Mouse (Mus musculus) kidney, adult 2 months (tissue): ENCODE results near the gene Atp23. TPM values are rescaled to one million over a fixed set of nuclear protein-coding genes. Genes with fewer than 3 reads are reported as not detected.

Experiments used
- DNase-seq: peaks from one replicate; pipeline ENCODE4 v3.0.0; 2021
- H3K27ac ChIP-seq: fragments of 200-500 bp; 2 replicates; pipeline ENCODE4 v1.5.1; 2012; ENCODE audit warnings: low read depth, low read length, control low read depth, inconsistent platforms; ENCODE audit not compliant: insufficient read depth
- H3K27me3 ChIP-seq: fragments of 200-500 bp; replicated peaks from 2 replicates; pipeline ENCODE4 v1.6.1; 2012; ENCODE audit warnings: mild to moderate bottlenecking, moderate library complexity, low read length, inconsistent platforms; ENCODE audit not compliant: control insufficient read depth, insufficient read depth
- H3K36me3 ChIP-seq: fragments of 200-500 bp; 2 replicates; pipeline ENCODE4 v1.6.1; 2012; ENCODE audit warnings: mild to moderate bottlenecking, moderate library complexity, low read length, inconsistent platforms; ENCODE audit not compliant: control insufficient read depth, insufficient read depth
- H3K4me1 ChIP-seq: fragments of 200-500 bp; 2 replicates; pipeline ENCODE4 v1.6.1; 2011; ENCODE audit warnings: low read length; ENCODE audit not compliant: control insufficient read depth, insufficient read depth
- H3K4me3 ChIP-seq: fragments of 200-500 bp; 2 replicates; pipeline ENCODE4 v1.5.1; 2011; ENCODE audit warnings: mild to moderate bottlenecking, low read depth, low read length, control low read depth; ENCODE audit not compliant: insufficient read depth
- CTCF ChIP-seq: fragments of 200-500 bp; conservative IDR thresholded peaks from 2 replicates; pipeline ENCODE4 v1.5.1; 2011; ENCODE audit warnings: low read depth, mild to moderate bottlenecking, control low read depth, low read length, moderate library complexity, mixed read lengths; ENCODE audit not compliant: insufficient read depth, insufficient read length
- POLR2A ChIP-seq: fragments of 200-500 bp; IDR thresholded peaks from one replicate; pipeline ENCODE4 v1.6.1; 2011; ENCODE audit warnings: low read depth, low read length, control low read depth
- WGBS: fragments of 180-500 bp; shearing (Covaris S2); methylation state at CpG from one replicate; pipeline ENCODE4 v1.1.7; 2018; 5-methylcytosine and 5-hydroxymethylcytosine counted together
- polyA plus RNA-seq: library from polyadenylated mRNA; depleted of rRNA; stranded (reverse); fragments of >200 nt; gene quantifications from 2 replicates; pipeline ENCODE4 v1.2.3, GENCODE M21; 2012

The Atp23 gene
- polyA plus RNA-seq, 1 experiment, result 14.2 TPM

- H3K4me1 ChIP-seq, result peaks cover 17% of the 10 kb centered on the region
- 2% methylated on average over 39 of the region's 39 CpGs for WGBS
- H3K27me3 ChIP-seq, result no peaks in the 10 kb centered on the region
- no peak for TF ChIP-seq POLR2A
- peak; percentile 60 for TF ChIP-seq CTCF
- DNase-seq, result peak; percentile 92
- peak overlapping the region; percentile 97 for H3K27ac ChIP-seq
- no peaks in the 10 kb centered on the region for H3K36me3 ChIP-seq
- H3K4me3 ChIP-seq, result peak overlapping the region; percentile 65
These were observed 27.1 kb upstream of the Atp23 start for GRCm38 (mm10) chr10:126928011-126928818.

- Histone ChIP-seq H3K4me1 (peaks cover 17% of the 10 kb centered on the region), H3K27ac (peak overlapping the region; percentile 90), H3K27me3 (no peaks in the 10 kb centered on the region), H3K36me3 (no peaks in the 10 kb centered on the region), H3K4me3 (peak overlapping the region; percentile 35)
- no peak for TF ChIP-seq POLR2A
- no peak for TF ChIP-seq CTCF
- WGBS, result 31% methylated on average over 11 of the region's 11 CpGs
- DNase-seq, result peak; percentile 52
These were observed 26.2 kb upstream of the Atp23 start for GRCm38 (mm10) chr10:126927101-126927961.

- TF ChIP-seq POLR2A (no peak), CTCF (no peak)
- Histone ChIP-seq H3K27me3 (no peaks in the 10 kb centered on the region), H3K4me3 (no peak overlapping the region), H3K27ac (no peak overlapping the region), H3K36me3 (no peaks in the 10 kb centered on the region), H3K4me1 (peaks cover 17% of the 10 kb centered on the region)
- peak; percentile 30 for DNase-seq
These were observed 24.2 kb upstream of the Atp23 start for GRCm38 (mm10) chr10:126925391-126925790.

GRCm38 (mm10) chr10:126924087-126924486 is 22.9 kb upstream of the Atp23 start:
- Histone ChIP-seq H3K4me3 (no peak overlapping the region), H3K36me3 (no peaks in the 10 kb centered on the region), H3K4me1 (peaks cover 14% of the 10 kb centered on the region), H3K27ac (no peak overlapping the region), H3K27me3 (no peaks in the 10 kb centered on the region)
- TF ChIP-seq CTCF (no peak), POLR2A (no peak)
- DNase-seq, result no peak
- WGBS, result 57% methylated on average over 3 of the region's 3 CpGs

- no peaks in the 10 kb centered on the region for H3K36me3 ChIP-seq
- DNase-seq, result no peak
- no peak overlapping the region for H3K27ac ChIP-seq
- H3K4me3 ChIP-seq, result no peak overlapping the region
- TF ChIP-seq POLR2A (no peak), CTCF (0 out of 2 replicates have a peak, but pooled peaks have one; percentile 24)
- H3K27me3 ChIP-seq, result no peaks in the 10 kb centered on the region
- no peaks in the 10 kb centered on the region for H3K4me1 ChIP-seq
- WGBS, result 98% methylated on average over 3 of the region's 3 CpGs
These were observed 19.1 kb upstream of the Atp23 start for GRCm38 (mm10) chr10:126920220-126920619.

GRCm38 (mm10) chr10:126919067-126919466 is 17.9 kb upstream of the Atp23 start:
- no peaks in the 10 kb centered on the region for H3K27me3 ChIP-seq
- H3K4me1 ChIP-seq, result no peaks in the 10 kb centered on the region
- WGBS, result under 1% methylated on average over 9 of the region's 9 CpGs
- H3K36me3 ChIP-seq, result no peaks in the 10 kb centered on the region
- H3K27ac ChIP-seq, result no peak overlapping the region
- no peak overlapping the region for H3K4me3 ChIP-seq
- DNase-seq, result peak; percentile 93
- TF ChIP-seq CTCF (peak; percentile 100), POLR2A (no peak)

GRCm38 (mm10) chr10:126914288-126914687 is 13.1 kb upstream of the Atp23 start:
- H3K27me3 ChIP-seq, result no peaks in the 10 kb centered on the region
- DNase-seq, result no peak
- no peaks in the 10 kb centered on the region for H3K4me1 ChIP-seq
- no peaks in the 10 kb centered on the region for H3K36me3 ChIP-seq
- 95% methylated on average over 5 of the region's 5 CpGs for WGBS
- TF ChIP-seq POLR2A, result no peak
- TF ChIP-seq CTCF, result no peak
- no peak overlapping the region for H3K27ac ChIP-seq
- H3K4me3 ChIP-seq, result no peak overlapping the region
